Mouse (Mus musculus): ENCODE data around the gene Eftud2.

GRCm38 (mm10) chr11:102859933-102860332, 20.9 kb downstream of the Eftud2 start:
- TF ChIP-seq CTCF (IDR thresholded peaks at IDR 0.05; ENCODE audit: borderline replicate concordance, insufficient read depth, low read depth, low read length) (no peak), POLR2A (IDR thresholded peaks at IDR 0.05; ENCODE audit: borderline replicate concordance, insufficient read depth, low read length) (no peak)
